ENCODE assay signal across 8 mouse cellular contexts in genomic region chr2:165922047-165922728, GRCm38 (mm10). TPM values are rescaled to one million over a fixed set of nuclear protein-coding genes. Genes with fewer than 3 reads are reported as not detected.
DNase-seq lines count a peak whose midpoint lies in the region; ATAC-seq lines count a peak whose summit lies in the region.

No protein-coding gene starts in this region.

- H3K9me3 ChIP-seq in heart, embryonic 15.5 days (replicated peaks), result no peaks in the 10 kb centered on the region
- no peaks in the 10 kb centered on the region for H3K9me3 ChIP-seq in intestine, embryonic 15.5 days

- H3K4me3 ChIP-seq in heart, embryonic 15.5 days, result no peak overlapping the region
- H3K4me3 ChIP-seq in intestine, embryonic 15.5 days (replicated peaks), result no peak overlapping the region

- H3K36me3 ChIP-seq in heart, embryonic 15.5 days, result no peaks in the 10 kb centered on the region
- H3K36me3 ChIP-seq in intestine, embryonic 15.5 days, result no peaks in the 10 kb centered on the region

- 0 out of 2 replicates have a peak overlapping the region, but pooled peaks have one; percentile 27 for H3K27ac ChIP-seq in heart, embryonic 15.5 days
- peak overlapping the region; percentile 40 for H3K27ac ChIP-seq in intestine, embryonic 15.5 days

- no peak for ATAC-seq in heart, embryonic 15.5 days (replicated peaks; ENCODE audit: insufficient number of reproducible peaks, insufficient read depth, low FRiP score, low read depth)
- ATAC-seq in intestine, embryonic 15.5 days, result peak; percentile 93

- DNase-seq in heart, postnatal 4 days, result no peak
- peak; percentile 42 for DNase-seq in lung, postnatal 14 days
- DNase-seq in thymus, postnatal 0 days (ENCODE audit: low spot score), result peak; percentile 78
- DNase-seq in adrenal gland, postnatal 4 days (ENCODE audit: low spot score in 2 of 2), result no peak
- no peak for DNase-seq in frontal cortex, postnatal 14 days (ENCODE audit: low spot score in 2 of 2)
- no peak for DNase-seq in Muller cell, postnatal 12 days (ENCODE audit: inconsistent ontology term)

- 0 out of 2 replicates have a peak, but pooled peaks cover 4% of the 10 kb centered on the region for H3K4me1 ChIP-seq in heart, embryonic 15.5 days (replicated peaks)
- peaks cover 10% of the 10 kb centered on the region for H3K4me1 ChIP-seq in intestine, embryonic 15.5 days (replicated peaks)

- no peak overlapping the region for H3K4me2 ChIP-seq in heart, embryonic 15.5 days
- peak overlapping the region; percentile 24 for H3K4me2 ChIP-seq in intestine, embryonic 15.5 days (replicated peaks)

- 61% methylated on average over 13 of the region's 13 CpGs for WGBS in heart, embryonic 15.5 days
- 51% methylated on average over 13 of the region's 13 CpGs for WGBS in intestine, embryonic 15.5 days

- H3K27me3 ChIP-seq in heart, embryonic 15.5 days, result no peaks in the 10 kb centered on the region
- H3K27me3 ChIP-seq in intestine, embryonic 15.5 days (replicated peaks), result no peaks in the 10 kb centered on the region

- no peak overlapping the region for H3K9ac ChIP-seq in heart, embryonic 15.5 days
- H3K9ac ChIP-seq in intestine, embryonic 15.5 days, result no peak overlapping the region

RNA-seq across cellular contexts. Expression of gene Zmynd8, which starts 23.4 kb away (rescaled TPM):
- polyA plus RNA-seq in heart, embryonic 15.5 days (2015; fragmentation: Nextera tagmentation; extraction: Ambion mirVana), result 39.1 and 40.7 TPM in 2 replicates
- total RNA-seq in heart, postnatal 4 days (2021), result 10 to 100 TPM; 49.5 to 50.4 TPM
- polyA plus RNA-seq in intestine, embryonic 15.5 days (2015; fragmentation: Nextera tagmentation; extraction: Ambion mirVana), result 64.7 and 66.2 TPM in 2 replicates
- polyA plus RNA-seq in thymus, postnatal 0 days (2015; fragmentation: Nextera tagmentation; extraction: Ambion mirVana), result 38.8 and 46.7 TPM in 2 replicates
- total RNA-seq in adrenal gland, postnatal 4 days (2021), result 10 to 100 TPM; 61.4 to 61.9 TPM

Comparison
In these comparisons a context has a peak if more than half of its experiments do, and no peak if none do; other contexts are left out.
1. DNase-seq: peak in lung, postnatal 14 days (single experiment) and thymus, postnatal 0 days (single experiment); none in heart, postnatal 4 days (single experiment), adrenal gland, postnatal 4 days (0 of 2), frontal cortex, postnatal 14 days (0 of 2) and Muller cell, postnatal 12 days (single experiment).